Mouse (Mus musculus) hindbrain, embryonic 10.5 days (tissue): ENCODE measurements around the gene Myf5. TPM values are rescaled to one million over a fixed set of nuclear protein-coding genes. Genes with fewer than 3 reads are reported as not detected.

Source experiments
- polyA plus RNA-seq: library from polyadenylated mRNA; unstranded; fragments of >200 nt; fragmentation: Nextera tagmentation; extraction: Ambion mirVana; gene quantifications from 2 replicates; pipeline ENCODE4 v1.2.1, GENCODE M21; 2016

The Myf5 gene
- polyA plus RNA-seq, 1 experiment from 2014 or later, result 4.3 TPM

Other genes with a start within 250 kb of the Myf5 start
- 3.8 and 10.5 TPM in 2 replicates for gene Lin7a, start 214.4 kb downstream of the Myf5 start, polyA plus RNA-seq
- 0.12 TPM in 1 of 2 replicates, not detected in the other for gene Myf6, start 8.6 kb upstream of the Myf5 start, polyA plus RNA-seq
- gene Ptprq, start 233.9 kb upstream of the Myf5 start, polyA plus RNA-seq, result 0.02 and 0.07 TPM in 2 replicates